ENCODE assay signal across 8 mouse cellular contexts in the genomic region with DNA sequence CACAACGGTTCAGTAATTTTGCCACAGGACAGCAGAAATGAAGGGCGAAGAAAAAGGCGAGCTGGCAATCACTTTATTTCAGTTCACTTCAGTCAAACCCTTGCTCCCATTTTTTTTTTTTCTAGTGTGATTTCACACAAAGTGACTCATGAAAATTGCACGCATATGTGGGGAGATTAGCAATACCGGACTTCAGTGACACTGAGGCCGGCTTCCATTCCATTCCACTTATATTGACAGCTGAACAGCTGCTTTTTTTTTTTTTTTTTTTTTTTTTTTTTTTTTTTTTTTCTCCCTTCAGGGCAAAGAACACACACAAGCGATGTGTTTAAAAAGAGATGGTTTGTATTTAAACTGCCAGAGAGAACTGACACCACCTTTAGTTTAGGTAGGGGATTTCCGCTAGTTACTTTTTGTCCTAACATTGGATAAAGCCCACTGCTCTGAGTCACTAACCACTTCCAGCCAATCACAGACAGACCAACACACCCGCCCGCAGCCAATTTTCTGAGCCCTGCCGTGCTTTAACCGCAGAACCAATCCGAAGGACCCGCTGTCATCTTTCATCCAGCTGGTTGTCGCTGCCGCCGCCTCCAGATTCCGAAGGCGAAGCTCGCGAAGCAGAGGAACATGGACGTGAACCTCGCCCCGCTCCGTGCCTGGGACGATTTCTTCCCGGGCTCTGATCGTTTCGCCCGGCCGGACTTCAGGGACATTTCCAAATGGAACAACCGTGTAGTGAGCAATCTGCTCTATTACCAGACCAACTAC. TPM values are rescaled to one million over a fixed set of nuclear protein-coding genes. Genes with fewer than 3 reads are reported as not detected.
DNase-seq lines count a peak whose midpoint lies in the region; ATAC-seq and TF ChIP-seq lines count a peak whose summit lies in the region.

A gene (plus strand): TSS at position 499 of the 771 bp plus-strand sequence.

- H3K4me2 ChIP-seq in forebrain, embryonic 16.5 days (ENCODE audit: low read length): peak within 1 kb of the TSS; percentile 61
- H3K4me2 ChIP-seq in lung, embryonic 14.5 days: peak within 1 kb of the TSS; percentile 89

- 7% methylated on average over 32 of the region's 32 CpGs for WGBS in forebrain, embryonic 16.5 days
- WGBS in lung, embryonic 14.5 days: 8% methylated on average over 32 of the region's 32 CpGs
- 8% methylated on average over 32 of the region's 32 CpGs for WGBS in olfactory bulb, adult 2 months

- H3K9ac ChIP-seq in forebrain, embryonic 16.5 days (replicated peaks; ENCODE audit: low read depth, low read length): peak within 1 kb of the TSS; percentile 79
- H3K9ac ChIP-seq in lung, embryonic 14.5 days: peak within 1 kb of the TSS; percentile 79

- peak; percentile 81 for DNase-seq in G1E (ENCODE audit: low spot score)
- DNase-seq in cerebellum, adult 18-20 months: peak; percentile 88 to 91
- peak; percentile 87 for DNase-seq in heart, postnatal 36 days
- DNase-seq in layer of hippocampus, adult 2 months (ENCODE audit: low spot score in 2 of 2): peak; percentile 87 to 91
- peak; percentile 96 for DNase-seq in lung, embryonic 14.5 days
- DNase-seq in thymus, postnatal 0 days (ENCODE audit: low spot score): peak; percentile 94

- no peaks in the 10 kb centered on the region for H3K9me3 ChIP-seq in G1E (replicated peaks)
- no peaks in the 10 kb centered on the region for H3K9me3 ChIP-seq in forebrain, embryonic 16.5 days (ENCODE audit: control insufficient read depth, low read length)
- H3K9me3 ChIP-seq in lung, embryonic 14.5 days (ENCODE audit: low read depth, low read length): no peaks in the 10 kb centered on the region

- peak; percentile 38; the same call in 1 of the 2 replicates for TF ChIP-seq POLR2A in olfactory bulb, adult 2 months (IDR thresholded peaks at IDR 0.05; ENCODE audit: insufficient read depth, low read depth, low read length)

- no peaks in the 10 kb centered on the region for H3K27me3 ChIP-seq in G1E (ENCODE audit: insufficient read depth, low read length)
- no peaks in the 10 kb centered on the region for H3K27me3 ChIP-seq in forebrain, embryonic 16.5 days (replicated peaks; ENCODE audit: control insufficient read depth, insufficient read depth, low read length)
- H3K27me3 ChIP-seq in lung, embryonic 14.5 days (ENCODE audit: insufficient read depth, low read length): no peaks in the 10 kb centered on the region

- 0 out of 2 replicates have a peak within 1 kb of the TSS, but pooled peaks have one; percentile 8 for H3K27ac ChIP-seq in forebrain, embryonic 16.5 days (ENCODE audit: low read length)
- peak within 1 kb of the TSS; percentile 88 for H3K27ac ChIP-seq in layer of hippocampus, adult 2 months
- H3K27ac ChIP-seq in lung, embryonic 14.5 days (ENCODE audit: low read depth): peak within 1 kb of the TSS; percentile 58; the same call in 1 of the 2 replicates
- peak within 1 kb of the TSS; percentile 17; the same call in 1 of the 2 replicates for H3K27ac ChIP-seq in olfactory bulb, adult 2 months (ENCODE audit: insufficient read depth, low read depth, low read length)

- no peak for TF ChIP-seq CTCF in G1E (IDR thresholded peaks at IDR 0.05; ENCODE audit: low read depth, low read length)
- TF ChIP-seq CTCF in layer of hippocampus, adult 2 months (conservative IDR thresholded peaks at IDR 0.05): no peak
- no peak for TF ChIP-seq CTCF in lung, embryonic 14.5 days (IDR thresholded peaks at IDR 0.05; ENCODE audit: low read depth)
- TF ChIP-seq CTCF in olfactory bulb, adult 2 months (IDR thresholded peaks at IDR 0.05; ENCODE audit: insufficient read depth, low read depth, low read length): no peak

- intact Hi-C loops in heart, postnatal 36 days (cut with DNase I): loop anchor here (5.0 kb wide), 1 partner anchor 42 kb away; a partner anchor contains a TSS

- H3K36me3 ChIP-seq in G1E (replicated peaks): peaks cover 26% of the 10 kb centered on the region
- no peaks in the 10 kb centered on the region for H3K36me3 ChIP-seq in forebrain, embryonic 16.5 days (ENCODE audit: control insufficient read depth, insufficient read depth)
- no peaks in the 10 kb centered on the region for H3K36me3 ChIP-seq in lung, embryonic 14.5 days (ENCODE audit: insufficient read depth)

- ATAC-seq in G1E (ENCODE audit: extremely low read depth, insufficient number of reproducible peaks, low FRiP score, poor library complexity, severe bottlenecking): peak; percentile 68
- peak; percentile 80 for ATAC-seq in forebrain, embryonic 16.5 days
- ATAC-seq in lung, embryonic 14.5 days (ENCODE audit: insufficient read depth): peak; percentile 83

- H3K4me1 ChIP-seq in G1E (ENCODE audit: insufficient read depth, low read depth, low read length): peaks cover 56% of the 10 kb centered on the region
- H3K4me1 ChIP-seq in forebrain, embryonic 16.5 days (replicated peaks; ENCODE audit: control insufficient read depth, insufficient read depth, low read length): peaks cover 20% of the 10 kb centered on the region
- H3K4me1 ChIP-seq in lung, embryonic 14.5 days (ENCODE audit: insufficient read depth): peaks cover 7% of the 10 kb centered on the region; the same call in 1 of the 2 replicates
- peaks cover 7% of the 10 kb centered on the region for H3K4me1 ChIP-seq in olfactory bulb, adult 2 months (ENCODE audit: control insufficient read depth, insufficient read depth, low read length)

- peak within 1 kb of the TSS; percentile 81 for H3K4me3 ChIP-seq in G1E (ENCODE audit: low read depth, low read length)
- H3K4me3 ChIP-seq in forebrain, embryonic 16.5 days (replicated peaks; ENCODE audit: low read length): peak within 1 kb of the TSS; percentile 63
- H3K4me3 ChIP-seq in layer of hippocampus, adult 2 months: peak within 1 kb of the TSS; percentile 98
- H3K4me3 ChIP-seq in lung, embryonic 14.5 days (ENCODE audit: low read depth, low read length): peak within 1 kb of the TSS; percentile 60
- peak within 1 kb of the TSS; percentile 68 for H3K4me3 ChIP-seq in olfactory bulb, adult 2 months (ENCODE audit: insufficient read depth, low read depth, low read length)

RNA-seq across cellular contexts. Expression of the gene that starts here (rescaled TPM):
- total RNA-seq in G1E (2014; fragmentation: Nextera tagmentation) (67.5 and 81.2 TPM in 2 replicates), G1E (2017) (54.5 and 57.1 TPM in 2 replicates)
- polyA plus RNA-seq in G1E (2012): 10.2 and 22.4 TPM in 2 replicates
- 116 and 130 TPM in 2 replicates for polyA plus RNA-seq in forebrain, embryonic 16.5 days (2015; fragmentation: Nextera tagmentation; extraction: Ambion mirVana)
- total RNA-seq in heart, postnatal 36 days (2021): 100 to 1,000 TPM; 120 to 128 TPM
- 100 to 1,000 TPM; 176 to 180 TPM for total RNA-seq in layer of hippocampus, adult 2 months (2021)
- 28.6 and 29.6 TPM in 2 replicates for polyA plus RNA-seq in lung, embryonic 14.5 days (2014; fragmentation: Nextera tagmentation; extraction: Ambion mirVana)
- not detected in 2 replicates for polyA plus RNA-seq in olfactory bulb, adult 2 months (2012; ENCODE audit: insufficient read depth, insufficient read length, low replicate concordance, missing spikeins)
- polyA plus RNA-seq in thymus, postnatal 0 days (2015; fragmentation: Nextera tagmentation; extraction: Ambion mirVana): 105 and 112 TPM in 2 replicates

Comparison
In these comparisons a context has a peak if more than half of its experiments do, and no peak if none do; other contexts are left out.
1. Peak in every context shown above with its lines: DNase-seq, ATAC-seq, H3K4me3 ChIP-seq and H3K27ac ChIP-seq.
2. H3K27ac ChIP-seq: peak in every context shown above with its lines; median percentile 88 in layer of hippocampus, adult 2 months; 58 in lung, embryonic 14.5 days; 17 in olfactory bulb, adult 2 months; 8 in forebrain, embryonic 16.5 days.